Mouse (Mus musculus) erythroblast, embryonic 14.5 days (primary cell): ENCODE measurements around the gene Ksr1.

Experiments used
- GATA1 ChIP-seq: IDR thresholded peaks from 2 replicates; pipeline ENCODE4 v1.6.1; 2012; ENCODE audit warnings: low read length, inconsistent platforms, mixed read lengths
- TAL1 ChIP-seq: IDR thresholded peaks from 3 replicates; pipeline ENCODE4 v1.6.1; 2012; ENCODE audit warnings: low read length, inconsistent platforms, mixed read lengths

DNA sequence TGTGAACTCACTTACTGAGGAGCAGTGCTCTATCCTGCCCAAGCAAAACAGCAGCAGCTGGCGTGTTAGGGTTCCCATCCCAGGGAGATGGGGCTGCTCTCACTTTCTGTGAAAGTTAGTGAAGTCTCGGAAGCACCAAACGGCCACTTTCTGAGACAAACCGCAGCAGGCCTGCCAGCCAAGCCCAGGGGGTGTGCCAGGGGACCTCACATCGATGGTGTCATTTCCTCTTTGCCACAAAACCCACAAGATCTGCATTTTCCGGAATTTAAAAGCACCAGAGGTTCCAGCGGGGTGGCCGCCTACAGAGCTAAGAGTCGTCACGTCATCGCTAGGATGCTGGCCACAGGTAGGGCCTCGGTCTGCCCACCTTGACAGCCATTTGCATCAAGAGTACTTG, 69.7 kb downstream of the Ksr1 start:
- TF ChIP-seq TAL1 (no peak), GATA1 (no peak)
